Mouse (Mus musculus): Measurements from ENCODE around the gene Bmper. TPM values are rescaled to one million over a fixed set of nuclear protein-coding genes. Genes with fewer than 3 reads are reported as not detected.

The Bmper gene
- total and polyA plus RNA-seq, 2 experiments from 2014 or later = 3.9 to 4.5 TPM

GRCm38 (mm10) chr9:23341246-23341645 lies 118.4 kb downstream of the Bmper start:
- H3K4me3 ChIP-seq (ENCODE audit: low read depth, low read length) = no peak overlapping the region
- TF ChIP-seq EP300 (IDR thresholded peaks at IDR 0.05; ENCODE audit: low read depth) (no peak), CTCF (IDR thresholded peaks at IDR 0.05; ENCODE audit: low read depth) (no peak)
- ATAC-seq (ENCODE audit: insufficient read depth, low read depth) = no peak

GRCm38 (mm10) chr9:23344353-23344752 lies 121.5 kb downstream of the Bmper start:
- no peak for TF ChIP-seq EP300 (IDR thresholded peaks at IDR 0.05; ENCODE audit: low read depth)
- TF ChIP-seq CTCF (IDR thresholded peaks at IDR 0.05; ENCODE audit: low read depth) = no peak
- Histone ChIP-seq H3K4me3 (ENCODE audit: low read depth, low read length) (no peak overlapping the region), H3K4me2 (ENCODE audit: low read depth, low read length) (no peak overlapping the region), H3K4me1 (ENCODE audit: control insufficient read depth, insufficient read depth) (peaks cover 9% of the 10 kb centered on the region; the same call in 1 of the 2 replicates), H3K9me3 (replicated peaks; ENCODE audit: control insufficient read depth, low read length) (no peaks in the 10 kb centered on the region), H3K27me3 (ENCODE audit: control insufficient read depth, insufficient read depth, low read length) (no peaks in the 10 kb centered on the region), H3K27ac (ENCODE audit: low read depth) (no peak overlapping the region), H3K9ac (replicated peaks; ENCODE audit: low read depth, low read length) (no peak overlapping the region), H3K36me3 (replicated peaks; ENCODE audit: control insufficient read depth, insufficient read depth, low read length) (no peaks in the 10 kb centered on the region)
- DNase-seq (ENCODE audit: low spot score) = no peak
- no peak for ATAC-seq (ENCODE audit: insufficient read depth, low read depth)

More at GRCm38 (mm10) chr9:23341246-23341645, 118.4 kb downstream of the Bmper start:
- Histone ChIP-seq H3K9me3 (replicated peaks; ENCODE audit: control insufficient read depth, low read length) (no peaks in the 10 kb centered on the region), H3K36me3 (replicated peaks; ENCODE audit: control insufficient read depth, insufficient read depth, low read length) (no peaks in the 10 kb centered on the region), H3K4me1 (ENCODE audit: control insufficient read depth, insufficient read depth) (peaks cover 9% of the 10 kb centered on the region; the same call in 1 of the 2 replicates), H3K27me3 (ENCODE audit: control insufficient read depth, insufficient read depth, low read length) (no peaks in the 10 kb centered on the region), H3K9ac (replicated peaks; ENCODE audit: low read depth, low read length) (no peak overlapping the region), H3K4me2 (ENCODE audit: low read depth, low read length) (no peak overlapping the region), H3K27ac (ENCODE audit: low read depth) (no peak overlapping the region)
- DNase-seq (ENCODE audit: low spot score) = no peak

- Histone ChIP-seq H3K9ac (replicated peaks; ENCODE audit: low read depth, low read length) (no peak overlapping the region), H3K36me3 (replicated peaks; ENCODE audit: control insufficient read depth, insufficient read depth, low read length) (no peaks in the 10 kb centered on the region), H3K4me2 (ENCODE audit: low read depth, low read length) (no peak overlapping the region), H3K4me3 (ENCODE audit: low read depth, low read length) (no peak overlapping the region), H3K4me1 (ENCODE audit: control insufficient read depth, insufficient read depth) (peaks cover 9% of the 10 kb centered on the region; the same call in 1 of the 2 replicates), H3K9me3 (replicated peaks; ENCODE audit: control insufficient read depth, low read length) (no peaks in the 10 kb centered on the region), H3K27me3 (ENCODE audit: control insufficient read depth, insufficient read depth, low read length) (no peaks in the 10 kb centered on the region), H3K27ac (ENCODE audit: low read depth) (peak overlapping the region; percentile 49; the same call in 1 of the 2 replicates)
- WGBS = 32% methylated on average over 8 of the region's 8 CpGs
- DNase-seq (ENCODE audit: low spot score) = peak; percentile 80
- TF ChIP-seq EP300 (IDR thresholded peaks at IDR 0.05; ENCODE audit: low read depth) = no peak
- no peak for TF ChIP-seq CTCF (IDR thresholded peaks at IDR 0.05; ENCODE audit: low read depth)
- ATAC-seq (ENCODE audit: insufficient read depth, low read depth) = peak; percentile 73; the same call in 1 of the 2 replicates
Observed at GRCm38 (mm10) chr9:23345093-23345844, 122.4 kb downstream of the Bmper start.

- Histone ChIP-seq H3K4me2 (ENCODE audit: low read depth, low read length) (no peak overlapping the region), H3K9me3 (replicated peaks; ENCODE audit: control insufficient read depth, low read length) (no peaks in the 10 kb centered on the region), H3K4me1 (ENCODE audit: control insufficient read depth, insufficient read depth) (peaks cover 9% of the 10 kb centered on the region; the same call in 1 of the 2 replicates), H3K4me3 (ENCODE audit: low read depth, low read length) (no peak overlapping the region), H3K9ac (replicated peaks; ENCODE audit: low read depth, low read length) (no peak overlapping the region), H3K36me3 (replicated peaks; ENCODE audit: control insufficient read depth, insufficient read depth, low read length) (no peaks in the 10 kb centered on the region), H3K27me3 (ENCODE audit: control insufficient read depth, insufficient read depth, low read length) (no peaks in the 10 kb centered on the region), H3K27ac (ENCODE audit: low read depth) (no peak overlapping the region)
- ATAC-seq (ENCODE audit: insufficient read depth, low read depth) (no peak), DNase-seq (ENCODE audit: low spot score) (no peak)
- TF ChIP-seq EP300 (IDR thresholded peaks at IDR 0.05; ENCODE audit: low read depth) (no peak), CTCF (IDR thresholded peaks at IDR 0.05; ENCODE audit: low read depth) (no peak)
- 83% methylated on average over 5 of the region's 5 CpGs for WGBS
Observed at GRCm38 (mm10) chr9:23349603-23350002, 126.7 kb downstream of the Bmper start.

- no peaks in the 10 kb centered on the region for H3K27me3 ChIP-seq (ENCODE audit: control insufficient read depth, insufficient read depth, low read length)
- WGBS = 85% methylated on average over 8 of the region's 8 CpGs
- no peaks in the 10 kb centered on the region for H3K9me3 ChIP-seq (replicated peaks; ENCODE audit: control insufficient read depth, low read length)
- H3K9ac ChIP-seq (replicated peaks; ENCODE audit: low read depth, low read length) = no peak overlapping the region
- no peak overlapping the region for H3K4me2 ChIP-seq (ENCODE audit: low read depth, low read length)
- H3K4me1 ChIP-seq (ENCODE audit: control insufficient read depth, insufficient read depth) = no peaks in the 10 kb centered on the region; the same call in 1 of the 2 replicates
- ATAC-seq (ENCODE audit: insufficient read depth, low read depth) (no peak), DNase-seq (ENCODE audit: low spot score) (no peak)
- no peak for TF ChIP-seq CTCF (IDR thresholded peaks at IDR 0.05; ENCODE audit: low read depth)
- no peak overlapping the region for H3K27ac ChIP-seq (ENCODE audit: low read depth)
- no peak overlapping the region for H3K4me3 ChIP-seq (ENCODE audit: low read depth, low read length)
- H3K36me3 ChIP-seq (replicated peaks; ENCODE audit: control insufficient read depth, insufficient read depth, low read length) = no peaks in the 10 kb centered on the region
Observed at GRCm38 (mm10) chr9:23351400-23351799, 128.5 kb downstream of the Bmper start.
